Comparison of ENCODE assay signal across 9 mouse cellular contexts in the genomic region with DNA sequence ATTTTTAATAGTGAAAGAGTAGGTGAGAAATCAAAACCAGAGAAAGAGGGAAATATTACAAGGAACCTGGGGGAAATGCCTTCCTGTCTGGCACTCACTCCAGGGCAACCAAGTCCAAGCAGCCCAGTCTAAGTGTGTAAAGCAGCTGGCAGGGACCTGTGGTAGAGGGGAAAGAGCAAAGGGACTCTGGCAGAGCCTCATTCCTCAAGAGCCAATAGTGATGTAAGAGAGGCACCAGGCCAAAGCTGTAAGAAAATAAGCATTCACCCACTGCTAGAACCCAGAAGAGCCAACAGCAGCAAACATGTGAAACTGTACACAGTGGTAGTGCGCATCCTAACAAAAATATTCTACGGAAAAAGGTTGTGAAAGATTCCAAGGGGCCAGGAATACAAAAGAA.
DNase-seq lines count a peak whose midpoint lies in the region; ATAC-seq and TF ChIP-seq lines count a peak whose summit lies in the region.
"Had no signal": no experiment of that assay in that cellular context is flagged by ENCODE, and none has a peak within 500 bp of the region (broad histone marks: within the 10 kb centered on the region; RNA-seq: fewer than 3 reads in every experiment).

No protein-coding gene starts in this region.

- 0 out of 2 replicates have a peak overlapping the region, but pooled peaks have one; percentile 14 for H3K27ac ChIP-seq in hindbrain, embryonic 13.5 days
- no peak overlapping the region for H3K27ac ChIP-seq in hindbrain, embryonic 10.5 days
- H3K27ac ChIP-seq in forebrain, embryonic 15.5 days (replicated peaks), result peak overlapping the region; percentile 35; the same call in 1 of the 2 replicates
- no peak overlapping the region for H3K27ac ChIP-seq in midbrain, postnatal 0 days (ENCODE audit: low read depth, low read length)

- 62% methylated on average over 2 of the region's 2 CpGs for WGBS in hindbrain, embryonic 13.5 days
- WGBS in hindbrain, embryonic 10.5 days, result 83% methylated on average over 2 of the region's 2 CpGs
- WGBS in forebrain, embryonic 15.5 days, result 58% methylated on average over 2 of the region's 2 CpGs
- 73% methylated on average over 2 of the region's 2 CpGs for WGBS in midbrain, postnatal 0 days

- peak; percentile 71 for ATAC-seq in hindbrain, embryonic 13.5 days (ENCODE audit: low FRiP score)
- ATAC-seq in forebrain, embryonic 15.5 days (replicated peaks), result peak; percentile 92
- no peak for ATAC-seq in midbrain, postnatal 0 days (ENCODE audit: low FRiP score)

- H3K4me2 ChIP-seq in hindbrain, embryonic 13.5 days, result no peak overlapping the region
- H3K4me2 ChIP-seq in forebrain, embryonic 15.5 days (replicated peaks), result no peak overlapping the region
- H3K4me2 ChIP-seq in midbrain, postnatal 0 days (ENCODE audit: low read depth, low read length, poor library complexity, severe bottlenecking), result no peak overlapping the region

- TF ChIP-seq CTCF in midbrain, postnatal 0 days (IDR thresholded peaks at IDR 0.05), result no peak

- no peaks in the 10 kb centered on the region for H3K9me3 ChIP-seq in hindbrain, embryonic 13.5 days
- H3K9me3 ChIP-seq in hindbrain, embryonic 10.5 days, result no peaks in the 10 kb centered on the region
- H3K9me3 ChIP-seq in forebrain, embryonic 15.5 days, result no peaks in the 10 kb centered on the region
- no peaks in the 10 kb centered on the region for H3K9me3 ChIP-seq in midbrain, postnatal 0 days (ENCODE audit: low read length)
- H3K9me3 ChIP-seq: G1E had no signal

- H3K4me1 ChIP-seq in hindbrain, embryonic 13.5 days (replicated peaks), result peaks cover 11% of the 10 kb centered on the region; the same call in 1 of the 2 replicates
- H3K4me1 ChIP-seq in hindbrain, embryonic 10.5 days (replicated peaks), result peaks cover 13% of the 10 kb centered on the region; the same call in 1 of the 2 replicates
- H3K4me1 ChIP-seq in forebrain, embryonic 15.5 days, result peaks cover 28% of the 10 kb centered on the region
- no peaks in the 10 kb centered on the region for H3K4me1 ChIP-seq in midbrain, postnatal 0 days (ENCODE audit: insufficient read depth, low read length)

- H3K9ac ChIP-seq in hindbrain, embryonic 13.5 days, result no peak overlapping the region
- H3K9ac ChIP-seq in forebrain, embryonic 15.5 days (replicated peaks), result no peak overlapping the region
- H3K9ac ChIP-seq in midbrain, postnatal 0 days (replicated peaks; ENCODE audit: low read length, poor library complexity, severe bottlenecking), result no peak overlapping the region

- H3K36me3 ChIP-seq in hindbrain, embryonic 13.5 days, result no peaks in the 10 kb centered on the region
- peaks cover 6% of the 10 kb centered on the region; the same call in 1 of the 2 replicates for H3K36me3 ChIP-seq in hindbrain, embryonic 10.5 days
- no peaks in the 10 kb centered on the region for H3K36me3 ChIP-seq in forebrain, embryonic 15.5 days
- H3K36me3 ChIP-seq in midbrain, postnatal 0 days (ENCODE audit: insufficient read depth, low read length), result no peaks in the 10 kb centered on the region
- H3K36me3 ChIP-seq: G1E had no signal

- no peaks in the 10 kb centered on the region for H3K27me3 ChIP-seq in hindbrain, embryonic 13.5 days
- H3K27me3 ChIP-seq in hindbrain, embryonic 10.5 days (ENCODE audit: insufficient read depth, poor library complexity, severe bottlenecking), result no peaks in the 10 kb centered on the region
- no peaks in the 10 kb centered on the region for H3K27me3 ChIP-seq in forebrain, embryonic 15.5 days
- H3K27me3 ChIP-seq in midbrain, postnatal 0 days (ENCODE audit: insufficient read depth, low read length), result no peaks in the 10 kb centered on the region

- no peak for DNase-seq in hindbrain, embryonic 10.5 days (ENCODE audit: low spot score)
- DNase-seq in adrenal gland, postnatal 10 days, result peak; percentile 65
- peak; percentile 23 for DNase-seq in layer of hippocampus, adult 11-12 months (ENCODE audit: low spot score)
- DNase-seq in midbrain, postnatal 0 days (ENCODE audit: low spot score), result peak; percentile 80
- no peak for DNase-seq in embryo, embryonic 9.5 days (ENCODE audit: extremely low spot score)
- DNase-seq in liver, result no peak

- no peak overlapping the region for H3K4me3 ChIP-seq in hindbrain, embryonic 13.5 days
- no peak overlapping the region for H3K4me3 ChIP-seq in hindbrain, embryonic 10.5 days
- no peak overlapping the region for H3K4me3 ChIP-seq in forebrain, embryonic 15.5 days
- no peak overlapping the region for H3K4me3 ChIP-seq in midbrain, postnatal 0 days (ENCODE audit: low read depth, low read length)

Comparison
In these comparisons a context has a peak if more than half of its experiments do, and no peak if none do; other contexts are left out.
1. H3K27ac ChIP-seq: peak in hindbrain, embryonic 13.5 days (single experiment) and forebrain, embryonic 15.5 days (single experiment); none in hindbrain, embryonic 10.5 days (single experiment) and midbrain, postnatal 0 days (single experiment).
2. DNase-seq: peak in adrenal gland, postnatal 10 days (single experiment), layer of hippocampus, adult 11-12 months (single experiment) and midbrain, postnatal 0 days (single experiment); none in hindbrain, embryonic 10.5 days (single experiment), embryo, embryonic 9.5 days (single experiment) and liver (single experiment).